Mouse (Mus musculus) cerebellum, adult 2 months (tissue): Measurements from ENCODE around the gene Rnf157. TPM values are rescaled to one million over a fixed set of nuclear protein-coding genes. Genes with fewer than 3 reads are reported as not detected.

Source experiments
- DNase-seq, 2 experiments: peaks; one replicate each; pipeline ENCODE4 v3.0.0; 2021
- H3K27ac ChIP-seq: fragments of 200-500 bp; 2 replicates; pipeline ENCODE4 v1.5.1; 2012; ENCODE audit warnings: low read length, control low read depth, inconsistent platforms; ENCODE audit not compliant: insufficient read depth
- H3K27me3 ChIP-seq: fragments of 200-500 bp; 2 replicates; pipeline ENCODE4 v1.6.1; 2012; ENCODE audit warnings: inconsistent platforms, mild to moderate bottlenecking, low read length, moderate library complexity; ENCODE audit not compliant: control insufficient read depth, insufficient read depth
- H3K4me1 ChIP-seq: fragments of 200-500 bp; 2 replicates; pipeline ENCODE4 v1.6.1; 2011; ENCODE audit warnings: low read length; ENCODE audit not compliant: control insufficient read depth, insufficient read depth
- H3K4me3 ChIP-seq: fragments of 200-500 bp; replicated peaks from 2 replicates; pipeline ENCODE3; 2011; ENCODE audit warnings: mild to moderate bottlenecking, low read depth, low read length, control low read depth; ENCODE audit not compliant: insufficient read depth
- CTCF ChIP-seq: fragments of 200-500 bp; IDR thresholded peaks from 2 replicates; pipeline ENCODE4 v1.5.1; 2011; ENCODE audit warnings: low read depth, mild to moderate bottlenecking, control low read depth, low read length, moderate library complexity, borderline replicate concordance; ENCODE audit not compliant: insufficient read depth
- POLR2A ChIP-seq: fragments of 200-500 bp; IDR thresholded peaks from 2 replicates; pipeline ENCODE4 v1.6.1; 2011; ENCODE audit warnings: low read length, control low read depth, borderline replicate concordance; ENCODE audit not compliant: insufficient read depth
- WGBS: fragments of 180-500 bp; shearing (Covaris S2); methylation state at CpG from one replicate; pipeline ENCODE4 v1.1.7; 2018; 5-methylcytosine and 5-hydroxymethylcytosine counted together
- polyA plus RNA-seq: library from polyadenylated mRNA; depleted of rRNA; stranded (reverse); fragments of >200 nt; gene quantifications from 2 replicates; pipeline ENCODE4 v1.2.3, GENCODE M21; 2012

Gene Rnf157
- polyA plus RNA-seq, 1 experiment, result 147 TPM

DNA sequence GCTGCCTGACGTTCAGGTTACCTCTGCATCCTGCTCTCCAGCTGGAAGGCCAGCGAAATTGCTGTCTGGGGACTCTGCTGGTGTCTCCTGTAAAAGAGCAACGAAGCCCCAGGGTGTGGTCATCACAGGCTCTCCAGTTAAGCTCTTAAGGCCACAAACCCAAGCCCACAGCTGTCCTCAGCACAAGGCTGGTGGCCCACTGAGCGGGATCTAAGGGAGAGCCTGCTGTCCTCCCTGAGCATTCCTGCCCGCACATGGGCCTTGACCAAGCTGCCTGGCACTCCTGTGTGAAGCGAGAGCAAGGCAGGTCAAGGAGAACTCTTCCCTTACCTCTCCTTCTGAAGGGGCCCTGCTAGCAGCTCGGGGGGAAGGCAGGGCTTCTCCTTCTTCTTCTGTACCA lies 65.8 kb downstream of the Rnf157 start:
- 89% methylated on average over 7 of the region's 7 CpGs for WGBS
- Histone ChIP-seq H3K4me1 (peaks cover 3% of the 10 kb centered on the region; the same call in 1 of the 2 replicates), H3K4me3 (no peak overlapping the region), H3K27ac (no peak overlapping the region), H3K27me3 (no peaks in the 10 kb centered on the region)
- no peak for DNase-seq
- TF ChIP-seq CTCF (no peak), POLR2A (no peak)

DNA sequence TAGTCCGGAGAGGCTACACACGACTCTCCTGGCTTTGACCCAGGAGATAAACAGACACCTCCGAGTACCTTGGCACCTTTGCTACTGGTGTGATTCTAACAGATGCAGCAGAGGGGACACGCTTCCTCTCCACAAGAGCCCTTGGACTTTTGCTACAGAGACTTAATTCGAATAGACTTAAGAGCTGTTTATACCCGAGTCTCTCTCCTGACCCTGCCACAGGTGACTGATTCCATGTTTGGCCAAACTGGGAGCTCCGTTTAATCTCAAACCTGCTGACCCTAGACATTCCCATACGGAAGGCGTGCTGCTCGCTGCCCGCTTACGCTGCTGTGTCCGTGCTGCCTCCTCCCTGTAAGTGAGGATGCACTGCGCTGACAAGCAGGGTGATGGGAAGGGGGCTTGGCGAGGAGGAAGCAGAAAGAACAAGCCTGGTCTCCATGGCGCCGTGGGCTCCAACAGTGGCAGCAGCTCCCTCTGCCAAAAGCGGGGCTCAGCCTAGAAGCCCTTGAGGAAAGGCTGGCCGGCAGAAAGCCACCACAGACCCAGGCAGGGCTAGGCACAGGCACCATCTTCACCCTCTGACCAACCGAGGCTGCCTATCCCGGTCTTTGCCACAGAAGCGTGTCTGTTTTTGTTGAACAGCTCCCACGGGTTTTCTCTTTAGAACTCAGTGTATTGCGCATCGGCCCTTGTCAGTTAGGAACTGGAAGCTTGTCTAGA lies 70.6 kb downstream of the Rnf157 start:
- peak in 1 of 2 experiments; percentile 27 for DNase-seq
- no peak overlapping the region for H3K4me3 ChIP-seq

DNA sequence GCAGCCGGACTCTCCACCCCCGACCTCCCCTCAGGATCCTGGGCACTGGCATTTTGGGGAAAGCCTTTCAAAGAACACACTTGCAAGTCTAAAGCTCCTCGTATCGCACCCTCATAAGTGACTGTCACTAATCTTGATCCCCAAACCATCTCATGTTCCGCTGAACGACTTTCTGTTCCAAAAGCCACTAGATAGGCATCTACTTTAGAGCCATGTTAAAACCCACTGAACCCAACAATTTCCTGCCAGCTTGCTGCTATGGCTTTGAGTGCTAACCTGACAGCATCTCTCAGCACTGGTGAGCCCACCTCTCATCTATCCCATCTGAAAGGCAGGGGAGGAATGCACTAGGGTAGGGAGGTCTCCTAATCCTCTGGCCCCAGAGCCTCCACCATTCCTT lies 75.3 kb downstream of the Rnf157 start:
- peaks cover 3% of the 10 kb centered on the region; the same call in 1 of the 2 replicates for H3K4me1 ChIP-seq
- WGBS, result 91% methylated on average over 6 of the region's 6 CpGs
- no peak overlapping the region for H3K27ac ChIP-seq
- TF ChIP-seq POLR2A, result no peak
- no peak for TF ChIP-seq CTCF
- no peak for DNase-seq
- no peak overlapping the region for H3K4me3 ChIP-seq
- no peaks in the 10 kb centered on the region; the same call in 1 of the 2 replicates for H3K27me3 ChIP-seq

More for the DNA sequence above, 70.6 kb downstream of the Rnf157 start:
- 22% methylated on average over 25 of the region's 25 CpGs for WGBS
- H3K27me3 ChIP-seq, result no peaks in the 10 kb centered on the region
- H3K27ac ChIP-seq, result no peak overlapping the region
- H3K4me1 ChIP-seq, result peaks cover 3% of the 10 kb centered on the region; the same call in 1 of the 2 replicates
- TF ChIP-seq POLR2A, result no peak
- no peak for TF ChIP-seq CTCF

DNA sequence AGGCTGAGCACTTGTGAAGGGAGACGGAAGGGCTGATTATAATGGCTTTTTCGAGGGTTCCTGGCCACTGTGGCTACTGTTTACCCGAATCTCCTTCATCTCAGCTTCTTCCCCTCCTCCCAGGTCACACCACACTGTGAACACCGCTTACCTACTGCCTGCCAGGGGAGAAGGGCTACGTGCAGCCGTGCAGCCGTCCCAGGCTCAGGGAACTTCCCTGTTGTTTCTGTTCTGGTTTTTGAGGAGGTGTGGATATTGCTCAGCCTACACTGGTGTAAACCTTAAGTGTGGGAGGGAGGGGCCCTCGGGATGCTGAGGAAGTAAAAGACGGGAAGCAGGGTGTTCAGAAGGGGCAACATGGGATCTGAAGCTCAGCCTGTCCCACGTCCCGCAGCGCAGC lies 75.8 kb downstream of the Rnf157 start:
- no peak for TF ChIP-seq POLR2A
- no peak for TF ChIP-seq CTCF
- 76% methylated on average over 12 of the region's 12 CpGs for WGBS
- no peak for DNase-seq
- no peak overlapping the region for H3K27ac ChIP-seq
- H3K4me3 ChIP-seq, result no peak overlapping the region
- no peaks in the 10 kb centered on the region for H3K4me1 ChIP-seq
- H3K27me3 ChIP-seq, result no peaks in the 10 kb centered on the region; the same call in 1 of the 2 replicates

DNA sequence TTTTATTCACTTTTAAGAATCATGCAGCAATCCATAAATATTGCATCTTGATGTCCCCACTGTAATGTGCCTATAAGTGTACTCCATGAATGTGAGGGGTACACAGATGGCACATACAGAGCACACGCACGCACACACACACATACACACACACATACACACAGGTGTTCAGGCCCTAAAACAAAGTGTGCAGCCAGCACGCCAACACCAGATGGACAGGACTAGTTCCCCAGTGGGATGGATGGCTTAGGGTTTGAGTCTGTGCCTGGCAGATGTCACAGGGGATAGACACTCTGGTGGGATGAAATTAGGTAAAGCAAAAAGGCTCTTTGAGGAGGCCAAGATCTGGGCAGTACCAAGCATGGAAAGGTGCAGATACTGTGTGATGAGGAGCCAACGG lies 76.4 kb downstream of the Rnf157 start:
- Histone ChIP-seq H3K27ac (no peak overlapping the region), H3K27me3 (no peaks in the 10 kb centered on the region; the same call in 1 of the 2 replicates), H3K4me1 (no peaks in the 10 kb centered on the region), H3K4me3 (no peak overlapping the region)
- TF ChIP-seq POLR2A (no peak), CTCF (no peak)
- 53% methylated on average over 4 of the region's 4 CpGs for WGBS
- DNase-seq, result no peak

DNA sequence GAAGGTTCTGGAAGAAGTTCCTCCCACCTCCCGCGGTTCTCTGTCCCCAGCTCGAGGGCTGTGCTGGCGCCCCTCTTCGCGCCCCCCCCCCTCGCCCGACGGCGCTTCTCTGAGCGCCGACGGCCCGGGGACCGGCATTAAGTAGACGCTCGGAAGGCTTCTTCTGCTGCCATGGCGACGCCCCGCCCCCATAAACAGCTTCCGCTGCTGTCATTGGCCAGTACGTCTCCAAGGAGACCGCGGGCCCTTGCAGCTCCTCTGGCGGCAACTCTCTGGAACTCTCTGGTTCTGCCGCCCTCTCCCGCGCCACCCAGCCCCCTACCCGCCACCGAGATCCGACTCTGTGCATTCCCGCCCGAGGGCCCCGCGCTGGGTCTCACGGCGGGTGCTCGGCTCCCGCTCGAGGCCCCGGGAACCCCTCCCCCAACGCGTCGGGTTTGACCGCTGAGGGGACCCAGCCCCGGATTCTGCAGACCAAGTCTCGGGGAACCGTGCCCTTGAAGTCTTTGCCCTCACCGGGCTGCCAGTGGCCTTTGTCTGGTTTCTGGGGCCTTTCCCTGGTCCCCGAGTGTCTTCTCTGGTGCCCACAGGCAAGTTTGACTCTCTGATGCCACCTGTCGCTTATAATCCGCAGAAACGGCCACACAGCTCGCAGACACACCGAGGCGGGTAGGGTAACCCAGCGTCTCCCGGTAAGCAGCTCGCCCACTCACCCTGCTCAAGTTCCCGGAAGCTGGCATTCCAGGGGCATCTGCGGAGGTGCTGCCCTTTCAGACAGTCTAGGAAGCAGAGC lies 77.4 kb downstream of the Rnf157 start, which contains the start of gene Foxj1:
TSS of gene Foxj1 (minus strand) at position 156 of the 793 bp plus-strand sequence.
- Histone ChIP-seq H3K4me1 (no peaks in the 10 kb centered on the region), H3K4me3 (peak within 1 kb of the TSS; percentile 28), H3K27ac (no peak within 1 kb of the TSS), H3K27me3 (no peaks in the 10 kb centered on the region; the same call in 1 of the 2 replicates)
- TF ChIP-seq POLR2A, result no peak
- TF ChIP-seq CTCF, result peak; percentile 51; the same call in 1 of the 2 replicates
- peak; percentile 84 to 87 for DNase-seq
- WGBS, result 1% methylated on average over 61 of the region's 61 CpGs

DNA sequence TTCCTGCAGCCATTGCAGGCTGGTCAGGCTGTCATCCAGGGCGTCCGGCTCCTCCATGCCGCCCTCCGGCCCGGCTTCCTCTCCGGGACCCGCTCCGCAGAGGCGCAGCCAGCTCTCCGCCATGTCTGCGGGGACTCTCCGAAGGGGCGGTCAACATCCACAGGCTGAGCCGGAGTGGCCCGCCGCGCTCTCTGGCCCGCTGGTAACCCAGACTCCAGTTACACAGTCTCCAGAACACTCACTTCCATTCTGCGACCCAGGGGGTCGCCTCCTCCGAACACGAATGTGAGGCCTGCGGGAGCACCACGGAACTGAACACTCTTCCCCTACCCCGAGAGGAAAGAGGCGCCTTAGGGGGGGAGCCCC lies 78.4 kb downstream of the Rnf157 start:
- H3K4me3 ChIP-seq, result no peak overlapping the region
- H3K27ac ChIP-seq, result no peak overlapping the region
- no peaks in the 10 kb centered on the region; the same call in 1 of the 2 replicates for H3K27me3 ChIP-seq
- WGBS, result 10% methylated on average over 26 of the region's 26 CpGs
- DNase-seq, result no peak
- no peaks in the 10 kb centered on the region for H3K4me1 ChIP-seq
- no peak for TF ChIP-seq POLR2A
- TF ChIP-seq CTCF, result no peak
